Mouse (Mus musculus) liver, adult 2 months (tissue): ENCODE measurements at regions not wholly inside any gene's neighbourhood (a gene's known extent, or its start where the extent isn't known, plus 50 kb on each side); places are given as distances from the start of the nearest gene placed in this dataset.

ENCODE experiments used
- CTCF ChIP-seq: fragments of 200-500 bp; IDR thresholded peaks from 2 replicates; pipeline ENCODE4 v1.5.1; 2011; ENCODE audit warnings: low read depth, low read length, control low read depth
- POLR2A ChIP-seq: fragments of 200-500 bp; IDR thresholded peaks from 2 replicates; pipeline ENCODE4 v1.6.1; 2011; ENCODE audit warnings: low read length, control low read depth; ENCODE audit not compliant: insufficient read depth; ENCODE audit errors: extremely low read depth

- no peak for TF ChIP-seq POLR2A
- TF ChIP-seq CTCF, result no peak
Observed at GRCm38 (mm10) chr15:43717035-43717434, 3582.9 kb downstream of the 9330182O14Rik start.
